Mouse (Mus musculus) embryonic facial prominence, embryonic 10.5 days (tissue): ENCODE data around the gene Aqp9. TPM values are rescaled to one million over a fixed set of nuclear protein-coding genes. Genes with fewer than 3 reads are reported as not detected.

Source experiments
- DNase-seq: peaks from one replicate; pipeline ENCODE4 v3.0.0-alpha.2; 2017; ENCODE audit warnings: low spot score
- H3K27ac ChIP-seq: fragments of 300-500 bp; sonication (generic); replicated peaks from 2 replicates; pipeline ENCODE4 v1.5.1; 2016; ENCODE audit warnings: mild to moderate bottlenecking
- H3K27me3 ChIP-seq: fragments of 300-500 bp; sonication (generic); replicated peaks from 2 replicates; pipeline ENCODE4 v1.6.1; 2016; ENCODE audit warnings: low read depth, mild to moderate bottlenecking; ENCODE audit not compliant: poor library complexity, severe bottlenecking
- H3K36me3 ChIP-seq: fragments of 300-500 bp; sonication (generic); replicated peaks from 2 replicates; pipeline ENCODE4 v1.6.1; 2016; ENCODE audit warnings: mild to moderate bottlenecking, moderate library complexity
- H3K4me1 ChIP-seq: fragments of 300-500 bp; sonication (generic); 2 replicates; pipeline ENCODE4 v1.6.1; 2016
- H3K4me3 ChIP-seq: fragments of 300-500 bp; sonication (generic); 2 replicates; pipeline ENCODE4 v1.5.1; 2016; ENCODE audit warnings: mild to moderate bottlenecking, moderate library complexity
- H3K9me3 ChIP-seq: fragments of 300-500 bp; sonication (generic); 2 replicates; pipeline ENCODE4 v1.6.1; 2016; ENCODE audit warnings: mild to moderate bottlenecking
- WGBS: fragments of 180-500 bp; shearing (Covaris S2); methylation state at CpG from one replicate; pipeline ENCODE4 v1.1.7; 2016; 5-methylcytosine and 5-hydroxymethylcytosine counted together
- polyA plus RNA-seq: library from polyadenylated mRNA; unstranded; fragments of >200 nt; fragmentation: Nextera tagmentation; extraction: Ambion mirVana; gene quantifications from 2 replicates; pipeline ENCODE4 v1.2.1, GENCODE M21; 2016

Gene Aqp9
- polyA plus RNA-seq, result 0.16 TPM in 1 of 2 replicates, not detected in the other

GRCm38 (mm10) chr9:71168511-71168910, at the start of gene Aqp9:
Aqp9 (minus strand) TSS chr9:71168682.
- H3K36me3 ChIP-seq, result no peaks in the 10 kb centered on the region
- WGBS, result 48% methylated on average over 12 of the region's 12 CpGs

GRCm38 (mm10) chr9:71217793-71218095, 49.3 kb upstream of the Aqp9 start:
- WGBS, result 17% methylated on average over 5 of the region's 5 CpGs
- Histone ChIP-seq H3K36me3 (no peaks in the 10 kb centered on the region), H3K9me3 (no peaks in the 10 kb centered on the region), H3K4me3 (no peak overlapping the region), H3K4me1 (peaks cover 15% of the 10 kb centered on the region), H3K27me3 (peaks cover 81% of the 10 kb centered on the region), H3K27ac (no peak overlapping the region)
- no peak for DNase-seq

More at GRCm38 (mm10) chr9:71168511-71168910, at the start of gene Aqp9:
- Histone ChIP-seq H3K4me1 (peaks cover 13% of the 10 kb centered on the region), H3K27me3 (0 out of 2 replicates have a peak, but pooled peaks cover 5% of the 10 kb centered on the region), H3K27ac (no peak within 1 kb of the TSS), H3K4me3 (no peak within 1 kb of the TSS), H3K9me3 (no peaks in the 10 kb centered on the region)
- no peak for DNase-seq

- Histone ChIP-seq H3K27me3 (peaks cover 77% of the 10 kb centered on the region), H3K36me3 (no peaks in the 10 kb centered on the region), H3K9me3 (no peaks in the 10 kb centered on the region), H3K4me1 (peaks cover 15% of the 10 kb centered on the region), H3K27ac (no peak overlapping the region), H3K4me3 (no peak overlapping the region)
- peak; percentile 18 for DNase-seq
- 3% methylated on average over 20 of the region's 20 CpGs for WGBS
These were observed 48.7 kb upstream of the Aqp9 start for GRCm38 (mm10) chr9:71216996-71217792.

GRCm38 (mm10) chr9:71216036-71216995, 47.8 kb upstream of the Aqp9 start:
- H3K9me3 ChIP-seq, result no peaks in the 10 kb centered on the region
- 1% methylated on average over 57 of the region's 57 CpGs for WGBS
- peak overlapping the region; percentile 56 for H3K4me3 ChIP-seq
- H3K36me3 ChIP-seq, result no peaks in the 10 kb centered on the region
- DNase-seq, result peak; percentile 69
- peaks cover 15% of the 10 kb centered on the region for H3K4me1 ChIP-seq
- peaks cover 77% of the 10 kb centered on the region for H3K27me3 ChIP-seq
- peak overlapping the region; percentile 66; the same call in 1 of the 2 replicates for H3K27ac ChIP-seq

- Histone ChIP-seq H3K27ac (peak within 1 kb of the TSS; percentile 66), H3K27me3 (peaks cover 76% of the 10 kb centered on the region), H3K4me3 (peak within 1 kb of the TSS; percentile 56), H3K4me1 (peaks cover 15% of the 10 kb centered on the region), H3K9me3 (no peaks in the 10 kb centered on the region), H3K36me3 (no peaks in the 10 kb centered on the region)
- WGBS, result 1% methylated on average over 97 of the region's 97 CpGs
- DNase-seq, result peak; percentile 83
These were observed 47.0 kb upstream of the Aqp9 start, which contains the start of gene Aldh1a2 for GRCm38 (mm10) chr9:71215248-71216035. Aldh1a2 (plus strand) TSS chr9:71215789.

GRCm38 (mm10) chr9:71213636-71214035, 45.2 kb upstream of the Aqp9 start:
- peaks cover 15% of the 10 kb centered on the region for H3K4me1 ChIP-seq
- 33% methylated on average over 4 of the region's 4 CpGs for WGBS
- peaks cover 63% of the 10 kb centered on the region for H3K27me3 ChIP-seq
- H3K9me3 ChIP-seq, result no peaks in the 10 kb centered on the region
- DNase-seq, result no peak
- no peak overlapping the region for H3K27ac ChIP-seq
- no peak overlapping the region for H3K4me3 ChIP-seq
- H3K36me3 ChIP-seq, result no peaks in the 10 kb centered on the region

- H3K4me3 ChIP-seq, result no peak overlapping the region
- H3K9me3 ChIP-seq, result no peaks in the 10 kb centered on the region
- 10% methylated on average over 2 of the region's 2 CpGs for WGBS
- no peaks in the 10 kb centered on the region for H3K36me3 ChIP-seq
- H3K27ac ChIP-seq, result no peak overlapping the region
- DNase-seq, result peak; percentile 57
- H3K4me1 ChIP-seq, result peaks cover 8% of the 10 kb centered on the region
- peaks cover 36% of the 10 kb centered on the region for H3K27me3 ChIP-seq
These were observed 42.4 kb upstream of the Aqp9 start for GRCm38 (mm10) chr9:71210870-71211269.

GRCm38 (mm10) chr9:71209299-71209698, 40.8 kb upstream of the Aqp9 start:
- Histone ChIP-seq H3K4me1 (no peaks in the 10 kb centered on the region), H3K9me3 (no peaks in the 10 kb centered on the region), H3K27ac (no peak overlapping the region), H3K4me3 (no peak overlapping the region), H3K36me3 (no peaks in the 10 kb centered on the region), H3K27me3 (peaks cover 20% of the 10 kb centered on the region)
- 65% methylated on average over 3 of the region's 3 CpGs for WGBS
- DNase-seq, result no peak

GRCm38 (mm10) chr9:71202265-71202664, 33.8 kb upstream of the Aqp9 start:
- Histone ChIP-seq H3K36me3 (no peaks in the 10 kb centered on the region), H3K9me3 (no peaks in the 10 kb centered on the region), H3K4me3 (no peak overlapping the region), H3K27ac (no peak overlapping the region), H3K27me3 (no peaks in the 10 kb centered on the region), H3K4me1 (no peaks in the 10 kb centered on the region)
- WGBS, result 83% methylated on average over 4 of the region's 4 CpGs
- no peak for DNase-seq

- no peak for DNase-seq
- Histone ChIP-seq H3K4me1 (no peaks in the 10 kb centered on the region), H3K36me3 (no peaks in the 10 kb centered on the region), H3K27me3 (no peaks in the 10 kb centered on the region), H3K9me3 (no peaks in the 10 kb centered on the region), H3K27ac (no peak overlapping the region), H3K4me3 (no peak overlapping the region)
- WGBS, result 91% methylated on average over 5 of the region's 5 CpGs
These were observed 30.3 kb upstream of the Aqp9 start for GRCm38 (mm10) chr9:71198826-71199225.

- Histone ChIP-seq H3K4me3 (peak overlapping the region; percentile 33; the same call in 1 of the 2 replicates), H3K9me3 (no peaks in the 10 kb centered on the region), H3K4me1 (no peaks in the 10 kb centered on the region), H3K27me3 (no peaks in the 10 kb centered on the region), H3K27ac (peak overlapping the region; percentile 59), H3K36me3 (no peaks in the 10 kb centered on the region)
- DNase-seq, result peak; percentile 79
- WGBS, result 16% methylated on average over 12 of the region's 12 CpGs
These were observed 20.3 kb upstream of the Aqp9 start for GRCm38 (mm10) chr9:71188647-71189415.
